Mouse (Mus musculus) left cerebral cortex, adult 8-10 months (tissue): ENCODE results near the gene 7420426K07Rik. TPM values are rescaled to one million over a fixed set of nuclear protein-coding genes. Genes with fewer than 3 reads are reported as not detected.

Experiments used
- DNase-seq, 2 experiments: peaks; one replicate each; pipeline ENCODE4 v3.0.0; 2022; ENCODE audit warnings: low spot score in 2 of 2
- total RNA-seq, 4 experiments: library from RNA; stranded (reverse); gene quantifications; 2 replicates each; pipeline ENCODE4 v1.2.4; 2022

The 7420426K07Rik gene
- total RNA-seq, result not detected

DNA sequence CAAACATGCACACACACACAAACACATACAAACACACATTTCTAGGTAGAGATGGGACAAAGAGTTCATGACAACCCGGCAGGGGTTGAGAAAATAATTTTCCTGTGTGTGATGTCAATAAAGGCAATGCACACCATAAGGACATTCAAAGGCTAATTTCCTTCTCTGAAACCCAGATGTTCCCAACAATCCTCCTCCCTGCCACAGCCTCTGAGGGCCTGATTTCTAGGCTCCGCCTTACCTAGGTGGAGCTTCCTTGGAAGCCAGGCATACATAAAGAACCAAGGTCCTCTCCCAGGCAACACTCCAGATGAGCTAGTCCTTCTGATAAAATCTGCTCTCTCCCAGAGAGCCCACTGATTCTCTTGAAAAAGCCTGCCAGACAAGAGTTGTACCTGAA is at the start of gene 7420426K07Rik:
Gene 7420426K07Rik, plus strand, starts transcription at position 301 of the 400 bp plus-strand sequence.
- no peak for DNase-seq

DNA sequence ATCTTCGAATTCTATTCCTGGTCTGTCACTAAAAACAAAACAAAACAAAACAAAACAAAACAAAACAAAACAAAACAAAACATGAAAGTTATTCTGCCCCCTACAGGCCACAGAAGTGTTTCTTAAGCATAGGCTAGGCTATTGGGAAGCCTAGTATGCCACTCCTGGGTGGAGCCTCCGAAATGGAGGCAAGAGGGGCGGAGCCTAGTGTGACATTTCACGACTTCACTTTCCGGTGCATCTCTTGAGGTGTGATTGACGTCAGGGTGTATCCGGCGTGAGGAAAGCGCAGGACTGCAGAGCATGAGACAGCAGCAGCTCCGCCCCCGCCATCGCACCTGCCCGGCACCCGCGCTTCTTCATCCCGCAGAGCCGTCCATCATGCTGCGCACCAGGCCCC is 46.7 kb upstream of the 7420426K07Rik start, which contains the start of gene Prr23a2:
Gene Prr23a2, plus strand, starts transcription at position 285 of the 400 bp plus-strand sequence.
- no peak for DNase-seq

DNA sequence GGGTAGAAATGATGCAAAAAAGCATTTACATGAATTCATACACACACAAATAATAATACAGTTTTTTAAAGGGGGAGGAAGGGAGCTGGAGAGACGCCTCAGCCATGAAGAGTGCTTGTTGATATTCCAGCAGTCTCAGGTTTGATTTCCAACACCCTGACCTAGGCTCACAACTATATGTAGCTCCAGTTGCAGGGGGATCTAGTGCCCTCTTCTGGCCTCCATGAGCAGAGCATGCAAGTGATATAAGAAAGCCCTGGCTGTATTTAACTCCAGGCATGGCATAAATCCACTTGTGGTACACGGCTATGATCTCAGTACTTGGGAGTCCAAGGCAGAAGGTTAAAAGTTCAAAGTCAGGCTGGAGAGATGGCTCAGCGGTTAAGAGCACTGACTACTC is 39.5 kb upstream of the 7420426K07Rik start:
- DNase-seq, result no peak

DNA sequence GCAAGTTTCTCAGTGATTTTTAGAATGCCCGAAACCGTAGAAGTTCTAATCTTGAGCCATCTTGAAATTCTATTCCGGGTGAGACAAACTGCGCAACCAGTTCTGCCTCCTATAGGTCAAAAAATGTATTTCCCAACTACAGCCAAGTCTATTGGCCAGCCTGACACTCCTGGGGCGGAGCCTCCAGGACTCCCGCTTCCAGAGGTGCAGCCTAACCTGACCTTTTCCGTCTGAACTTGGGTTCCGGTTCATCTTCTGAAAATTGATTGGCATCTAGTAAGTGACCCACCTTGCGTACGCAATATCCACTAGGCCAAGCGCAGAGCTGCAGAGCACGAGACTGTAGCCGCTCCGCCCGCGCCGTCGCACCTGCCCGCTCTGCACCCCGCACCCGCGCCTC is 38.3 kb upstream of the 7420426K07Rik start, which contains the start of gene Prr23a3:
Gene Prr23a3, plus strand, starts transcription at position 197 of the 400 bp plus-strand sequence.
- DNase-seq, result no peak

DNA sequence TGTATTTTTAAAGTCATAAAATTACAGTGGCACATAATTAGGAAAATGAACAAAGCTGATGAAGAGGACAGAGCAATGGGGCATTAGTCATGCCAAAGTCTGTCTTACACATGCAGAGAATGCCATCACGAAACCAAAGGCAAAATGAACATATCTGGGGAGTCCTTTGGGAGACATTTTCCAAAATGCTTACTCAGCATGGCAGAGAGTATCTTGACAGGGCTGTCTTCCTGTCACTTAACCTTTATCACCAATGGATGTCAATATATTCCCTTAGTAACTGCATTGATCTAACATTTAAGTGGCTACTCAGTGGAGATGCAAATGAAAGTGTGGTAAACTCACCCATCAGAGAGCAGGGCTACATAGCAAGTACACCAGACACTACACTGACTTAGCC is 1.4 kb upstream of the 7420426K07Rik start:
- DNase-seq, result no peak

DNA sequence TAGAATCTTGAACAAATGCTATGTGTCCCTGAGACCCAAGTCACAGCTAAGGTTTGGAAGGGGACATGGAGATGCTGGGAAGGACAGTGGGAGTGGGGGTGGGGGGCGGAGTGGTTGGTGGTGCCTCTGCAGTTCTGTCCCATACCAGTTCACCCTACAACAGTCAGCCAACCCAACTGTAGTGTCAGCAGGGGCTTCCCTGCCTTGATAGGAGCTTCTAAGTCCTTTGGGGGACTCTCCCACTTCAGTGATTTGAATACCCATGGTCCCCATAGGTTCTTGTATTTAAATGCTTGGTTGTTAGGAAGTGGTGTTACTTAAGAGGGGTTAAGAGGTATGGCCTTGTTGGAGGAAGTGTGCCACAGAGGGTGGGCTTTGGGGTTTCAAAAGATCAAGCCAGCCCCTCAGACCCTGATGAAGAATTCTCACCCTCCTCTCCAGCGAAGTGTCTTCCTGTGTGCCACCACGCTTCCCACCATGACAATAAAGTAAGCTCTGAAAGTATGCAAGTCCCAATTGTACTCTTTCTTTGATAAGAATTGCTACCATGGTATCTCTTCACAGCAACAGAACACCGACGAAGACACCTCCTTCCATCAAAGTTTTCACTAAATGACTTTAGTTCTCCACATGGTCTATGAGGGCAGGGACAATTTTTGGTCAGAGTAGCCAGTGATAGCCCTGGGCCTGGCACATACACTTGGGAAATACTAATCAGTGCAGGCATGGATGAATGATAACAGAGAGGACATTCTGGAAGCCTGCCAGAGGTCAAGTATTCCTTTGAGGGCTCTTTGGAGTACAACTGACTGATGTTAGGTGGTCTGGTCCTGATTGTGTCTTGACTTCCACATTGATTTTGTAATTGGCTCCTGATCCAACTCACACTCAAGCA is 18.0 kb downstream of the 7420426K07Rik start:
- no peak for DNase-seq

DNA sequence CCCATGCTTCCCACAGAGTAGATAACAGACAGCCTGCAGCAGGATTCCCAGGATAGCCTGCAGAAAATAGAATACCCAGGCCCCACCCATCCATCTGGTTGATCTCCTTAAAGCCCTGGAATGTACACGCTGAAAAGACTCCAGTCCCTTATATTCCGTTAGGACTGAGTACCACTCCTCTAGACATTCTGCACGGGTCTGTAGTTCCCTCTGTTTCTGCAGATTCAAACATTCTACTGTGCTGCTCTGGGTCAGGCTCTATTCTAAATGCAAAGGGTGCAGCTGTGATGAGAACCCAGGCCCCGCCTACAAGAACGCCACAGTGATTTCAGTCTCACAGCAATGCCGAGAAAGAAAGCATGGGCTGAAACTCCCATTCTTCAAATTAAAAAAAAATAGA is 20.2 kb downstream of the 7420426K07Rik start:
- peak in 1 of 2 experiments; percentile 3 for DNase-seq

DNA sequence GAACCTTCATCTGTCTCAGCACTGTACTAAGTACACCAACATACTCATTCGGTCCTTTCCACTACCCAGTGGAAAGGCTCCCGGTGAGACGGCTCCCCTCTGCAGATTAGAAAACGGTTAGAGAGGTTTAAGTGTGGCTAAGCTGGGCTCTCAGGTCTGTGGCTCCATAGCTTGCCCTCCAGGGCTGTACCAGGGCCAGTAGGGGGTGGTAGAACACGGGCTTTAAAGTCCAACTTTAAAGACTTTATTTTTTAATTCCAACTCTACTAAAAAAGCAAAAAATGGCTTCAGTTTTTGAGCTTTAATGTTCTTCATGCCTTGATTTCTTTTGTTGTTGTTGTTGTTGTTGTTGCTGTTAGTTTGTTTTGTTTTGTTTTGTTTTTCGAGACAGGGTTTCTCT is 21.3 kb downstream of the 7420426K07Rik start:
- no peak for DNase-seq

DNA sequence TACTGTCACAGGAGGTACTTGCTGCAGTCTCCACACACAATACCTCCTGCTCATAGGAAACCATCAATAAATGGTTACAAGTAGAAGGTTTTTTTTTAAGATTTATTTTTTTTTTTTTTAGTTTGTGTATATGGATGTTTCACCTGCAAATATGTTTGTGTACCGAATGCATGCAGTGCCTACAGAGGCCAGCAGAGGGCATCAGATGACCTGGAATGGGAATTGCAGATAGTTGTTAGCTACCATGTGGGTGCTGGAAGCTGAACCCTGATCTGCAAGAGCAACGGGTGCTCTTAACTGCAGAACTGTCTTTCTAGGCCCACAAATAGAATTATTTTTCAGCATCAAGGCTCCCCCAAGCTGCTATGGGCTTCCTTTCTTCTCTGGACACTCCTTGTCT is 26.6 kb downstream of the 7420426K07Rik start:
- DNase-seq, result no peak

DNA sequence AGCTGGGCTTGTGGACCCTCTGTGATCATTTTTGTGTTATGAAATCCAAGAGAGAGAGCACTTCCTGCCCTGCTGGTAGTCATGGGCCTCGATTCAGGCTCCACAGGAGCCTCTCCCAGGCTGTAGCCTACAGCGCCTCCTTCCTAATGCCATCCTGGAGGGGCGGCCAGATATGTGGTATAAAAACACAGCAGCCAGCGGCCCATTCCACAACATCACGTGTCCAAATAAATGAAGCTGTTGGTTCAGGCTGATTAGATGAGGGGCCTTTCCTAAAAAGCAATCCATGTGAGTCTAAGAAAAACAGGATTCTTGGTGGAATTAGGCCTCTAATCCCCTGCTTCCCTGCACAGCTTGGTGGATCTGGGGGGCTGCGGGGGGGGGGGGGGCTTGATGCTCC is 30.0 kb downstream of the 7420426K07Rik start:
- DNase-seq, result no peak

DNA sequence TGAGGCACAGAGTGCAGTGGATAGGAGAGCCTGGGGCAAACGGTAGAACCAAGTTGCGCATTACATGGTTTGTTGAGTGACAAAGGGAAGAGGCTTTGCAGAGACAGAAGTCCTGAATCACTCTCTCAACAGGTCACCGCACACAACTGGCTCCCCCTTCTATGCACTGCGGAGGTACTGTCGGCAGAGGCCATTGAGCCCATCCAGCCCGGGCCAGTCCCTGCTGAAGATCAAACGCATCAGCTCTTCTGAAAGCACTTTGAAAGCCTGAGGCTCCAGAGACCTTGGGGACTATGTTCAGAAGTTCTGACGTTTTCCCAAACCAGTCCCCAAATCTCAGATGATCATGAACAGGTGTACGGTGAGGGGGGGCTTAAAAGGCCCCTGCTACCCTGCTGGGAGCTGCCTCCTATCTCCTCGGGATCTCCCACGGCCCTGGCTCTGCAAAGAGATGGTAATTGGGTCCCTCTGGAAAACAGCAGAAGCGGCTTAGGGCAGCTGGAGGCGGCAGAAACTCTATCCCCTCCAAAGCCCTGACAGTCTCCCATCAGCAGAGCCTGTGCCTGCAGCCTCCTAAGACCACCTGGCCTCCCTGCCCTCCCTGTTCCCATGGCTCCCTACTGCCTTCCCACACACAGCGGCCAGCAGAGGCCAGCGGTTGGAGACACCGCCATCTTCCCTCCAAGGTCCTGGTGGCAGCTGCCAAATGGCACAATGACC is 32.4 kb downstream of the 7420426K07Rik start:
- DNase-seq, result no peak

DNA sequence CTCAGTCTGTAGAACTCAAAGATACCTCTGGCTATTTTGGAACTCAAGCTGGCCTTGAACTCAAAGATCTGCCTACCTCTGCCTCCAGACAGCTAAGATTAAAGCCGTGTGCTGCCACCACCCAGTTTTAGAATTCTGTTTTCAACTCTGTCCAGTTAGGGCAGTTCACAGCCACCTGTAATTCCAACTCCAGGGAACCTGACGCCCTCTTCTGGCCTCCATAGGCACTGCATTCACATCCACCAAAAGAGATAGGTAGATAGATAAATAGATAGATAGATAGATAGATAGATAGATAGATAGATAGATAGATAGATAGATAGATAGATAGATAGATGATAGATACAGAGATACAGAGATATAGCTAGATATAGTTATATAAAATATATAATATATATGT is 36.4 kb downstream of the 7420426K07Rik start:
- DNase-seq, result no peak

DNA sequence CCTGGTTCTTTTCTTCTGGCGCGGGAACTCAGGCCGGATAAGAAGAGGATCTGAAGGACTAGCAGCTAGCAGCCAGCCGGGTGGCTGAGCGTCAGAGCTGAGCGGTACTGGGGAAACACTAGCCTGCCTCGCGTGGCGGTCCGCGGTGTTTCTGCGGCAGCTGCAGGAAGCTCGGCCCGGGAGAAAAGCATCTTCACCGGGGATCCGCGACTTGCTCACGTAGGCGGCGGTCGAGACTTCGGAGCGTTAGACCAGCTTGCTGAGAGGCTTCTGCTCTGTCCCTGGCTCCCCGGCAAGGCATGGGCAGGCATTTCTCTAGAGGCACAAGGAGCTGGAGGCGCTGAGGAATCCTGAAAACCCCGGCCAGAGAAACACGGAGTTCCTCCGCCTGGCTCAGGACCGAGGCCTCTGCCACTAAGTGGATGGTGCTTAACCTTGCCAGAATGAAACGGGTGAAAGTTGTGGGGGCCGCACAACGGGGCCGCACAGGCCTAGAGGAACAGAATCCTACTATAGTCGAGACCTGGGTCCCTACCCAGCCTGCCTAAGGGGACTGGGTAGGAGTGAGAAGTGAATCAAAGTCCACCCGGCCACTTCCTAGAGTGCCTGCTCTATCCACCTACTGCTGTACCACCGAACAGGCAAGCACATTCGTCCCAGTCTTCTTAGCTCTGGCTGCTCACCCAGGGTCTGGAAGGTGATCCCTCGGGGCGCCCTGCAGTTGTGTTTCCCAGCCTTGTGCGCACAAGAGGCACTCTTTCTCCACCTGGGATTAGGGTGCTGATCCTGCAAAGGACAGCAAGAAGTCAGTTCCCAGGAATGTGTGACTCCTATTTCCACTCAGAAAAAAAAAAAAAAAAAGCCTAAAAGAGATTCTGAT is 49.5 kb downstream of the 7420426K07Rik start:
- DNase-seq, result no peak

DNA sequence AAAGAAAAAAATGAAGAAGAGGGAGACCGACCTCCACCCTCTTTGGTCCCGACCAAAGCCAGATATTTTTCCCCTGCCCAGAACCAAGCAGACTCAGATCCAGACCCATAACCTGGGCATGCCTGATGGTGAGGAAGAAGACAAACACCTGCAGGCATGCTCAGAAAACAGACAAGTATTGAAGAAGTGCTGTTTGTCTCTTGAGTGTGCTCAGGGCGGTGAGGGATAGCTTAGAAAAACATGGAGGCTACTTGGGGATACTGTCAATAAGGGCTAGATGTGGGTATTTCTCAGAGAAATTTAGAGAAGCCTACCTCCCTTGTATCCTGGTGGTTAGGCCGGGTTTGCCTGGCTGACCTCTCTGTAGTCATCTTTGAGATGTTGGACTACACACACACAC is 50.4 kb downstream of the 7420426K07Rik start:
- DNase-seq, result no peak

DNA sequence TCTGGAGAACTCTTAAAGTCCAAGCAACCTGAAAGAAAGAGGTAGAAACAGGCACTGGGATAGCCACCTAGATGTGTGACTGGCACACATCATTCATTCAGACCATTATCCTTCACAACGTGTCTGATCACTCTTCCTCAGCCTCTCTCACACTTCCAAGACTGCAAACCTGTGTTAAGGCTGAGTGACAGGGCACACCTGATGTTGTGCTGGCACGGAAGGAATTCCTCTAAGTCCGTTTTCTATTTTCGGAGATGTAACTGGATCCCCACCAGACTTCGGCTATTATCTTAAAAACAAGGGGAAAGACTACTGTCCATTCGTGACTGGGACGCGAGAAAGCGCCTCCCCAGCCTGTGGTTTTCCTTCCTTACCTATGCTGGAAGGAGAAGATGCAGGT is 50.9 kb downstream of the 7420426K07Rik start:
- no peak for DNase-seq

Other genes with a start within 250 kb of the 7420426K07Rik start
- not detected for gene Prr23a1, start 60.6 kb upstream of the 7420426K07Rik start, total RNA-seq
- gene Prr23a2, start 46.6 kb upstream of the 7420426K07Rik start, total RNA-seq, result not detected
- gene Prr23a3, start 38.4 kb upstream of the 7420426K07Rik start, total RNA-seq, result not detected
- 1 to 10 TPM in 1 of 4 experiments, under 1 TPM in 3; 0.72 to 1.1 (median 0.90) TPM for gene Foxl2, start 52.2 kb downstream of the 7420426K07Rik start, total RNA-seq
- 10 to 100 TPM; 27.0 to 36.2 (median 30.2) TPM for gene Faim, start 83.3 kb downstream of the 7420426K07Rik start, total RNA-seq
- gene Gm1123, start 132.6 kb downstream of the 7420426K07Rik start, total RNA-seq, result under 1 TPM in 1 of 4 experiments, not detected in 3; 0.23 TPM
- 10 to 100 TPM; 21.1 to 25.4 (median 24.5) TPM for gene Pik3cb, start 237.5 kb downstream of the 7420426K07Rik start, total RNA-seq